Mouse (Mus musculus): Measurements from ENCODE around the gene Gm26558. TPM values are rescaled to one million over a fixed set of nuclear protein-coding genes. Genes with fewer than 3 reads are reported as not detected.
A peak's percentile ranks its signal among the peaks of the same experiment; 100 is the strongest.

Gm26558 gene
- polyA plus RNA-seq, 1 experiment from 2014 or later: 5.4 TPM

- Histone ChIP-seq H3K4me2 (ENCODE audit: low read length) (no peak overlapping the region), H3K4me3 (ENCODE audit: low read depth, low read length) (no peak overlapping the region), H3K9me3 (ENCODE audit: control insufficient read depth, low read length) (no peaks in the 10 kb centered on the region), H3K9ac (ENCODE audit: low read length) (no peak overlapping the region), H3K27me3 (replicated peaks; ENCODE audit: control insufficient read depth, insufficient read depth, low read length) (no peaks in the 10 kb centered on the region), H3K36me3 (ENCODE audit: control insufficient read depth, insufficient read depth, low read length) (peaks cover 73% of the 10 kb centered on the region), H3K27ac (ENCODE audit: low read depth) (no peak overlapping the region), H3K4me1 (replicated peaks; ENCODE audit: control insufficient read depth, insufficient read depth, low read length) (no peaks in the 10 kb centered on the region)
- WGBS: 83% methylated on average over 11 of the region's 11 CpGs
- no peak for ATAC-seq (replicated peaks; ENCODE audit: low FRiP score, low TSS enrichment, low read depth)
- DNase-seq (ENCODE audit: low spot score): no peak
Measured at GRCm38 (mm10) chr2:70690195-70690594, 28.3 kb upstream of the Gm26558 start.

GRCm38 (mm10) chr2:70688454-70689078, 26.7 kb upstream of the Gm26558 start:
- Histone ChIP-seq H3K27me3 (replicated peaks; ENCODE audit: control insufficient read depth, insufficient read depth, low read length) (no peaks in the 10 kb centered on the region), H3K4me2 (ENCODE audit: low read length) (no peak overlapping the region)
- no peak for ATAC-seq (replicated peaks; ENCODE audit: low FRiP score, low TSS enrichment, low read depth)

GRCm38 (mm10) chr2:70682324-70682723, 20.4 kb upstream of the Gm26558 start:
- Histone ChIP-seq H3K27ac (ENCODE audit: low read depth) (no peak overlapping the region), H3K27me3 (replicated peaks; ENCODE audit: control insufficient read depth, insufficient read depth, low read length) (no peaks in the 10 kb centered on the region), H3K4me2 (ENCODE audit: low read length) (no peak overlapping the region), H3K4me1 (replicated peaks; ENCODE audit: control insufficient read depth, insufficient read depth, low read length) (no peaks in the 10 kb centered on the region), H3K9me3 (ENCODE audit: control insufficient read depth, low read length) (no peaks in the 10 kb centered on the region), H3K4me3 (ENCODE audit: low read depth, low read length) (no peak overlapping the region), H3K9ac (ENCODE audit: low read length) (no peak overlapping the region), H3K36me3 (ENCODE audit: control insufficient read depth, insufficient read depth, low read length) (peaks cover 97% of the 10 kb centered on the region)
- DNase-seq (ENCODE audit: low spot score) (no peak), ATAC-seq (replicated peaks; ENCODE audit: low FRiP score, low TSS enrichment, low read depth) (peak; percentile 47; the same call in 1 of the 2 replicates)
- WGBS: 65% methylated on average over 2 of the region's 2 CpGs

More at GRCm38 (mm10) chr2:70688454-70689078, 26.7 kb upstream of the Gm26558 start:
- Histone ChIP-seq H3K4me3 (ENCODE audit: low read depth, low read length) (no peak overlapping the region), H3K9me3 (ENCODE audit: control insufficient read depth, low read length) (no peaks in the 10 kb centered on the region), H3K27ac (ENCODE audit: low read depth) (no peak overlapping the region), H3K36me3 (ENCODE audit: control insufficient read depth, insufficient read depth, low read length) (peaks cover 90% of the 10 kb centered on the region), H3K9ac (ENCODE audit: low read length) (no peak overlapping the region), H3K4me1 (replicated peaks; ENCODE audit: control insufficient read depth, insufficient read depth, low read length) (no peaks in the 10 kb centered on the region)
- no peak for DNase-seq (ENCODE audit: low spot score)
- 93% methylated on average over 21 of the region's 21 CpGs for WGBS

- H3K36me3 ChIP-seq (ENCODE audit: control insufficient read depth, insufficient read depth, low read length): peaks cover 10% of the 10 kb centered on the region
- H3K27me3 ChIP-seq (replicated peaks; ENCODE audit: control insufficient read depth, insufficient read depth, low read length): no peaks in the 10 kb centered on the region
- no peaks in the 10 kb centered on the region for H3K9me3 ChIP-seq (ENCODE audit: control insufficient read depth, low read length)
- H3K27ac ChIP-seq (ENCODE audit: low read depth): no peak overlapping the region
- H3K4me2 ChIP-seq (ENCODE audit: low read length): no peak overlapping the region
- WGBS: 85% methylated on average over 7 of the region's 7 CpGs
- ATAC-seq (replicated peaks; ENCODE audit: low FRiP score, low TSS enrichment, low read depth): no peak
- H3K9ac ChIP-seq (ENCODE audit: low read length): no peak overlapping the region
- H3K4me1 ChIP-seq (replicated peaks; ENCODE audit: control insufficient read depth, insufficient read depth, low read length): no peaks in the 10 kb centered on the region
- H3K4me3 ChIP-seq (ENCODE audit: low read depth, low read length): no peak overlapping the region
- DNase-seq (ENCODE audit: low spot score): no peak
Measured at GRCm38 (mm10) chr2:70673445-70674126, 11.7 kb upstream of the Gm26558 start.

- Histone ChIP-seq H3K9ac (ENCODE audit: low read length) (no peak overlapping the region), H3K4me1 (replicated peaks; ENCODE audit: control insufficient read depth, insufficient read depth, low read length) (no peaks in the 10 kb centered on the region), H3K27me3 (replicated peaks; ENCODE audit: control insufficient read depth, insufficient read depth, low read length) (no peaks in the 10 kb centered on the region), H3K4me3 (ENCODE audit: low read depth, low read length) (no peak overlapping the region), H3K9me3 (ENCODE audit: control insufficient read depth, low read length) (no peaks in the 10 kb centered on the region), H3K27ac (ENCODE audit: low read depth) (no peak overlapping the region), H3K4me2 (ENCODE audit: low read length) (no peak overlapping the region), H3K36me3 (ENCODE audit: control insufficient read depth, insufficient read depth, low read length) (no peaks in the 10 kb centered on the region; the same call in 1 of the 2 replicates)
- no peak for DNase-seq (ENCODE audit: low spot score)
- ATAC-seq (replicated peaks; ENCODE audit: low FRiP score, low TSS enrichment, low read depth): no peak
- 87% methylated on average over 2 of the region's 2 CpGs for WGBS
Measured at GRCm38 (mm10) chr2:70672476-70672875, 10.6 kb upstream of the Gm26558 start.

GRCm38 (mm10) chr2:70669896-70670295, 8.0 kb upstream of the Gm26558 start:
- no peaks in the 10 kb centered on the region for H3K36me3 ChIP-seq (ENCODE audit: control insufficient read depth, insufficient read depth, low read length)
- ATAC-seq (replicated peaks; ENCODE audit: low FRiP score, low TSS enrichment, low read depth) (no peak), DNase-seq (ENCODE audit: low spot score) (no peak)
- H3K4me3 ChIP-seq (ENCODE audit: low read depth, low read length): no peak overlapping the region
- no peaks in the 10 kb centered on the region for H3K9me3 ChIP-seq (ENCODE audit: control insufficient read depth, low read length)
- H3K27ac ChIP-seq (ENCODE audit: low read depth): no peak overlapping the region
- H3K9ac ChIP-seq (ENCODE audit: low read length): no peak overlapping the region
- H3K4me1 ChIP-seq (replicated peaks; ENCODE audit: control insufficient read depth, insufficient read depth, low read length): no peaks in the 10 kb centered on the region
- no peaks in the 10 kb centered on the region for H3K27me3 ChIP-seq (replicated peaks; ENCODE audit: control insufficient read depth, insufficient read depth, low read length)
- WGBS: 62% methylated on average over 2 of the region's 2 CpGs
- no peak overlapping the region for H3K4me2 ChIP-seq (ENCODE audit: low read length)

- H3K9ac ChIP-seq (ENCODE audit: low read length): no peak overlapping the region
- H3K9me3 ChIP-seq (ENCODE audit: control insufficient read depth, low read length): no peaks in the 10 kb centered on the region
- H3K4me2 ChIP-seq (ENCODE audit: low read length): no peak overlapping the region
- WGBS: 81% methylated on average over 2 of the region's 2 CpGs
- ATAC-seq (replicated peaks; ENCODE audit: low FRiP score, low TSS enrichment, low read depth) (no peak), DNase-seq (ENCODE audit: low spot score) (no peak)
- no peaks in the 10 kb centered on the region for H3K4me1 ChIP-seq (replicated peaks; ENCODE audit: control insufficient read depth, insufficient read depth, low read length)
- no peaks in the 10 kb centered on the region for H3K36me3 ChIP-seq (ENCODE audit: control insufficient read depth, insufficient read depth, low read length)
- no peaks in the 10 kb centered on the region for H3K27me3 ChIP-seq (replicated peaks; ENCODE audit: control insufficient read depth, insufficient read depth, low read length)
- H3K27ac ChIP-seq (ENCODE audit: low read depth): no peak overlapping the region
- no peak overlapping the region for H3K4me3 ChIP-seq (ENCODE audit: low read depth, low read length)
Measured at GRCm38 (mm10) chr2:70669241-70669640, 7.3 kb upstream of the Gm26558 start.

- Histone ChIP-seq H3K4me3 (ENCODE audit: low read depth, low read length) (no peak overlapping the region), H3K4me2 (ENCODE audit: low read length) (no peak overlapping the region), H3K27me3 (replicated peaks; ENCODE audit: control insufficient read depth, insufficient read depth, low read length) (no peaks in the 10 kb centered on the region), H3K27ac (ENCODE audit: low read depth) (no peak overlapping the region), H3K36me3 (ENCODE audit: control insufficient read depth, insufficient read depth, low read length) (no peaks in the 10 kb centered on the region), H3K9ac (ENCODE audit: low read length) (no peak overlapping the region), H3K9me3 (ENCODE audit: control insufficient read depth, low read length) (no peaks in the 10 kb centered on the region), H3K4me1 (replicated peaks; ENCODE audit: control insufficient read depth, insufficient read depth, low read length) (peaks cover 13% of the 10 kb centered on the region)
- ATAC-seq (replicated peaks; ENCODE audit: low FRiP score, low TSS enrichment, low read depth) (no peak), DNase-seq (ENCODE audit: low spot score) (no peak)
- 85% methylated on average over 7 of the region's 7 CpGs for WGBS
Measured at GRCm38 (mm10) chr2:70667016-70667415, 5.1 kb upstream of the Gm26558 start.

GRCm38 (mm10) chr2:70663764-70664163, 1.9 kb upstream of the Gm26558 start:
- Histone ChIP-seq H3K4me2 (ENCODE audit: low read length) (no peak overlapping the region), H3K4me1 (replicated peaks; ENCODE audit: control insufficient read depth, insufficient read depth, low read length) (peaks cover 13% of the 10 kb centered on the region), H3K9me3 (ENCODE audit: control insufficient read depth, low read length) (no peaks in the 10 kb centered on the region), H3K4me3 (ENCODE audit: low read depth, low read length) (no peak overlapping the region), H3K36me3 (ENCODE audit: control insufficient read depth, insufficient read depth, low read length) (no peaks in the 10 kb centered on the region), H3K27me3 (replicated peaks; ENCODE audit: control insufficient read depth, insufficient read depth, low read length) (no peaks in the 10 kb centered on the region), H3K27ac (ENCODE audit: low read depth) (no peak overlapping the region), H3K9ac (ENCODE audit: low read length) (no peak overlapping the region)
- WGBS: 80% methylated on average over 5 of the region's 5 CpGs
- DNase-seq (ENCODE audit: low spot score): peak; percentile 50
- ATAC-seq (replicated peaks; ENCODE audit: low FRiP score, low TSS enrichment, low read depth): no peak

Data from intestine, embryonic 14.5 days (tissue).